In genomic region chrX:71268972-71269371, GRCm38 (mm10) we compare ENCODE assay signal across 17 mouse cellular contexts. TPM values are rescaled to one million over a fixed set of nuclear protein-coding genes. Genes with fewer than 3 reads are reported as not detected.
A peak's percentile ranks its signal among the peaks of the same experiment; 100 is the strongest.
DNase-seq lines count a peak whose midpoint lies in the region; ATAC-seq and TF ChIP-seq lines count a peak whose summit lies in the region.
"Had no signal": no experiment of that assay in that cellular context is flagged by ENCODE, and none has a peak within 500 bp of the region (broad histone marks: within the 10 kb centered on the region; RNA-seq: fewer than 3 reads in every experiment).

No protein-coding gene starts in this region.

- intact Hi-C loops in left cerebral cortex, adult 2 months (cut with DNase I), result no loop called here

- no peak overlapping the region for H3K27ac ChIP-seq in forebrain, postnatal 0 days (ENCODE audit: low read depth, low read length)
- no peak overlapping the region for H3K27ac ChIP-seq in forebrain, embryonic 14.5 days (ENCODE audit: low read depth, low read length)
- H3K27ac ChIP-seq in left cerebral cortex, adult 2 months, result peak overlapping the region; percentile 24; the same call in 1 of the 2 replicates
- H3K27ac ChIP-seq: heart, embryonic 10.5 days; kidney, postnatal 0 days; limb, embryonic 12.5 days; midbrain, embryonic 12.5 days had no signal

- no peaks in the 10 kb centered on the region for H3K9me3 ChIP-seq in forebrain, postnatal 0 days (ENCODE audit: low read length)
- H3K9me3 ChIP-seq in forebrain, embryonic 14.5 days (replicated peaks; ENCODE audit: control insufficient read depth, low read length), result no peaks in the 10 kb centered on the region
- H3K9me3 ChIP-seq: heart, embryonic 10.5 days; limb, embryonic 12.5 days; midbrain, embryonic 12.5 days had no signal

- no peaks in the 10 kb centered on the region for H3K36me3 ChIP-seq in forebrain, postnatal 0 days (ENCODE audit: insufficient read depth)
- no peaks in the 10 kb centered on the region for H3K36me3 ChIP-seq in forebrain, embryonic 14.5 days (ENCODE audit: control insufficient read depth, insufficient read depth, low read length)
- H3K36me3 ChIP-seq: heart, embryonic 10.5 days; limb, embryonic 12.5 days; midbrain, embryonic 12.5 days had no signal

- peak; percentile 10 for DNase-seq in forebrain, postnatal 0 days
- no peak for DNase-seq in forebrain, embryonic 14.5 days (ENCODE audit: low spot score)
- DNase-seq in frontal cortex, postnatal 10 days (ENCODE audit: low spot score in 2 of 2), result peak; percentile 7 to 8
- peak; percentile 10 to 13 for DNase-seq in left cerebral cortex, adult 2 months (ENCODE audit: extremely low spot score in 1 of 2, low spot score in 2 of 2)
- DNase-seq in right cerebral cortex, postnatal 4 days, result peak; percentile 2
- no peak for DNase-seq in adipocyte (ENCODE audit: low spot score)
- DNase-seq in retina, embryonic 14.5 days (ENCODE audit: low spot score), result no peak
- no peak for DNase-seq in adrenal gland, adult 8-10 months
- DNase-seq: heart, postnatal 4 days; lung, adult 18-20 months; thymus, adult 18-20 months had no signal

- H3K9ac ChIP-seq in forebrain, postnatal 0 days, result no peak overlapping the region
- no peak overlapping the region for H3K9ac ChIP-seq in forebrain, embryonic 14.5 days (ENCODE audit: low read length)
- H3K9ac ChIP-seq: limb, embryonic 12.5 days; midbrain, embryonic 12.5 days had no signal

- WGBS in forebrain, postnatal 0 days, result 57% methylated on average over 1 of the region's 1 CpGs
- WGBS in forebrain, embryonic 14.5 days, result 76% methylated on average over 1 of the region's 1 CpGs

- TF ChIP-seq CTCF in forebrain, postnatal 0 days (IDR thresholded peaks at IDR 0.05; ENCODE audit: low read depth), result no peak
- TF ChIP-seq CTCF in left cerebral cortex, adult 2 months (IDR thresholded peaks at IDR 0.05), result no peak

- peak; percentile 38 for ATAC-seq in forebrain, postnatal 0 days
- no peak for ATAC-seq in forebrain, embryonic 14.5 days
- ATAC-seq: forebrain, embryonic 16.5 days; inflammation-experienced regulatory T-cells, adult 6 months had no signal

- H3K4me3 ChIP-seq in forebrain, postnatal 0 days (ENCODE audit: low read depth, low read length), result no peak overlapping the region
- no peak overlapping the region for H3K4me3 ChIP-seq in forebrain, embryonic 14.5 days (ENCODE audit: low read depth, low read length)
- H3K4me3 ChIP-seq in left cerebral cortex, adult 2 months, result no peak overlapping the region
- H3K4me3 ChIP-seq: heart, embryonic 10.5 days; limb, embryonic 12.5 days; midbrain, embryonic 12.5 days had no signal

- H3K27me3 ChIP-seq in forebrain, postnatal 0 days (ENCODE audit: insufficient read depth, low read length), result no peaks in the 10 kb centered on the region
- H3K27me3 ChIP-seq in forebrain, embryonic 14.5 days (replicated peaks; ENCODE audit: control insufficient read depth, insufficient read depth, low read length), result no peaks in the 10 kb centered on the region
- H3K27me3 ChIP-seq: limb, embryonic 12.5 days; midbrain, embryonic 12.5 days had no signal

- no peak overlapping the region for H3K4me2 ChIP-seq in forebrain, postnatal 0 days (ENCODE audit: low read depth)
- no peak overlapping the region for H3K4me2 ChIP-seq in forebrain, embryonic 14.5 days (ENCODE audit: low read length)
- H3K4me2 ChIP-seq: limb, embryonic 12.5 days; midbrain, embryonic 12.5 days had no signal

- H3K4me1 ChIP-seq in forebrain, postnatal 0 days (ENCODE audit: insufficient read depth), result no peaks in the 10 kb centered on the region
- no peaks in the 10 kb centered on the region for H3K4me1 ChIP-seq in forebrain, embryonic 14.5 days (ENCODE audit: control insufficient read depth, insufficient read depth, low read length)
- H3K4me1 ChIP-seq: heart, embryonic 10.5 days; limb, embryonic 12.5 days; midbrain, embryonic 12.5 days had no signal

RNA-seq across cellular contexts. Expression of gene Mtm1, which starts 58.4 kb away (rescaled TPM):
- 4.1 and 6.1 TPM in 2 replicates for total RNA-seq in forebrain, postnatal 0 days (2014; rRNA removed)
- 2.7 and 3.4 TPM in 2 replicates for polyA plus RNA-seq in forebrain, postnatal 0 days (2015; fragmentation: Nextera tagmentation; extraction: Ambion mirVana)
- 4.5 and 4.6 TPM in 2 replicates for polyA plus RNA-seq in forebrain, embryonic 14.5 days (2014; fragmentation: Nextera tagmentation; extraction: Ambion mirVana)
- 1 to 10 TPM; 6.0 to 7.8 TPM for total RNA-seq in left cerebral cortex, adult 2 months (2021)
- 10 to 100 TPM; 19.9 to 31.3 (median 22.2) TPM for total RNA-seq in adrenal gland, adult 8-10 months (2022)

Comparison
In these comparisons a context has a peak if more than half of its experiments do, and no peak if none do; other contexts are left out.
1. DNase-seq: peak in forebrain, postnatal 0 days (single experiment), frontal cortex, postnatal 10 days (2 of 2), left cerebral cortex, adult 2 months (2 of 2) and right cerebral cortex, postnatal 4 days (single experiment); none in forebrain, embryonic 14.5 days (single experiment), adipocyte (single experiment), retina, embryonic 14.5 days (single experiment) and adrenal gland, adult 8-10 months (single experiment).